Comparison of ENCODE assay signal across 9 mouse cellular contexts in the genomic region with DNA sequence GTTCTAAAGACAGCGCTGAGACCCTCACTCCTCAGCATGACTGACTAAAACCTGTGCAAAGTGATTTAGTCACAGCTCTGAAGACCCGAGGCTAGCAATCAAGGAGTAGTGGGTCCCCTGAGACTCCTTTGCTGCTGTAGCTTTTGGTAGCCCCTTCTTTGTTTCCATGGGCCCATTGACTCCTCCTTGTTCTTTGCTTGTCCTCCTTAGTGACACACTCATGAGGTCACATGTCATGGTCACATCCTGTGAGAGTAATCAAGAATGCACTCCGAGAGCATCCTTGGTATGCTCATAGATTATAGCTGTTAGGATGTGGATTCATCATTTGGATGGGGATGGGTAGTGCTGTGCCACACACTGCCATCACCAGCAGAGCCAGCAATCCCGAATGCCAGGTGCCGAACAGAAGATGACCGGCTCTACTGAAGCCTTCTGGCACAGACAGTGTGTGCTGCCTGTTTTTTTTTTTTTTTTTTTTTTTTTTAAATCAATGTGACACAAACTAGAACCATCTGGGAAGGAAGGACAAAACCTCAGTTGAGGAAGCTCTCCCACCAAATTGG.
DNase-seq lines count a peak whose midpoint lies in the region; ATAC-seq lines count a peak whose summit lies in the region.
"Had no signal": no experiment of that assay in that cellular context is flagged by ENCODE, and none has a peak within 500 bp of the region (broad histone marks: within the 10 kb centered on the region; RNA-seq: fewer than 3 reads in every experiment).

No protein-coding gene starts in this region.

- 70% methylated on average over 6 of the region's 6 CpGs for WGBS in hindbrain, embryonic 11.5 days
- WGBS in hindbrain, embryonic 10.5 days: 79% methylated on average over 6 of the region's 6 CpGs
- whole genome bisulfite sequencing in midbrain, embryonic 11.5 days: 87% methylated on average over 6 of the region's 6 CpGs
- 85% methylated on average over 6 of the region's 6 CpGs for WGBS in midbrain, embryonic 10.5 days
- WGBS in hindbrain, embryonic 16.5 days: 59% methylated on average over 6 of the region's 6 CpGs

- ATAC-seq in hindbrain, embryonic 11.5 days (ENCODE audit: low FRiP score): peak; percentile 47; the same call in 1 of the 2 replicates
- ATAC-seq in midbrain, embryonic 11.5 days (ENCODE audit: low FRiP score): no peak
- 0 out of 2 replicates have a peak, but pooled peaks have one; percentile 16 for ATAC-seq in hindbrain, embryonic 16.5 days

- no peak overlapping the region for H3K27ac ChIP-seq in hindbrain, embryonic 11.5 days (ENCODE audit: low read depth, low read length)
- no peak overlapping the region for H3K27ac ChIP-seq in hindbrain, embryonic 10.5 days
- H3K27ac ChIP-seq in midbrain, embryonic 11.5 days (ENCODE audit: low read depth, low read length): no peak overlapping the region
- H3K27ac ChIP-seq in midbrain, embryonic 10.5 days (replicated peaks): no peak overlapping the region
- H3K27ac ChIP-seq in hindbrain, embryonic 16.5 days (ENCODE audit: low read depth, low read length): no peak overlapping the region
- H3K27ac ChIP-seq: heart, embryonic 13.5 days; liver, embryonic 14.5 days had no signal

- no peak for DNase-seq in hindbrain, embryonic 11.5 days (ENCODE audit: low spot score)
- DNase-seq in hindbrain, embryonic 10.5 days (ENCODE audit: low spot score): no peak
- DNase-seq in midbrain, embryonic 11.5 days (ENCODE audit: low spot score, missing footprints): peak; percentile 84
- no peak for DNase-seq in midbrain, embryonic 10.5 days (ENCODE audit: low spot score)
- DNase-seq in cerebellum, adult 9-11 months: peak; percentile 35
- DNase-seq in frontal cortex, adult 2 months (ENCODE audit: extremely low spot score in 1 of 2, low spot score in 1 of 2): no peak

- no peak overlapping the region for H3K4me3 ChIP-seq in hindbrain, embryonic 11.5 days (ENCODE audit: low read depth, low read length)
- H3K4me3 ChIP-seq in hindbrain, embryonic 10.5 days: no peak overlapping the region
- no peak overlapping the region for H3K4me3 ChIP-seq in midbrain, embryonic 11.5 days (ENCODE audit: low read depth, low read length)
- no peak overlapping the region for H3K4me3 ChIP-seq in midbrain, embryonic 10.5 days
- H3K4me3 ChIP-seq in hindbrain, embryonic 16.5 days (ENCODE audit: low read length): no peak overlapping the region
- H3K4me3 ChIP-seq: heart, embryonic 13.5 days had no signal

- H3K4me2 ChIP-seq in hindbrain, embryonic 11.5 days (replicated peaks; ENCODE audit: low read depth, low read length): no peak overlapping the region
- H3K4me2 ChIP-seq in midbrain, embryonic 11.5 days: no peak overlapping the region
- no peak overlapping the region for H3K4me2 ChIP-seq in hindbrain, embryonic 16.5 days (ENCODE audit: low read length)
- H3K4me2 ChIP-seq: heart, embryonic 13.5 days had no signal

- no peaks in the 10 kb centered on the region for H3K27me3 ChIP-seq in hindbrain, embryonic 11.5 days (ENCODE audit: control insufficient read depth, insufficient read depth, low read length)
- H3K27me3 ChIP-seq in hindbrain, embryonic 10.5 days (ENCODE audit: insufficient read depth, poor library complexity, severe bottlenecking): no peaks in the 10 kb centered on the region
- H3K27me3 ChIP-seq in midbrain, embryonic 11.5 days (ENCODE audit: control insufficient read depth, insufficient read depth, low read length): no peaks in the 10 kb centered on the region
- H3K27me3 ChIP-seq in midbrain, embryonic 10.5 days (ENCODE audit: low read depth, poor library complexity, severe bottlenecking): no peaks in the 10 kb centered on the region
- no peaks in the 10 kb centered on the region for H3K27me3 ChIP-seq in hindbrain, embryonic 16.5 days (replicated peaks; ENCODE audit: control insufficient read depth, insufficient read depth, low read length)
- H3K27me3 ChIP-seq: heart, embryonic 13.5 days had no signal

- no peaks in the 10 kb centered on the region for H3K9me3 ChIP-seq in hindbrain, embryonic 11.5 days (ENCODE audit: control insufficient read depth, low read length)
- H3K9me3 ChIP-seq in hindbrain, embryonic 10.5 days: no peaks in the 10 kb centered on the region
- H3K9me3 ChIP-seq in midbrain, embryonic 11.5 days (ENCODE audit: control insufficient read depth, low read length): no peaks in the 10 kb centered on the region
- H3K9me3 ChIP-seq in midbrain, embryonic 10.5 days (replicated peaks): no peaks in the 10 kb centered on the region
- no peaks in the 10 kb centered on the region for H3K9me3 ChIP-seq in hindbrain, embryonic 16.5 days (ENCODE audit: control insufficient read depth, low read length)
- H3K9me3 ChIP-seq: heart, embryonic 13.5 days had no signal

- no peaks in the 10 kb centered on the region for H3K36me3 ChIP-seq in hindbrain, embryonic 11.5 days (ENCODE audit: control insufficient read depth, insufficient read depth, low read length)
- H3K36me3 ChIP-seq in hindbrain, embryonic 10.5 days: no peaks in the 10 kb centered on the region
- H3K36me3 ChIP-seq in midbrain, embryonic 11.5 days (ENCODE audit: control insufficient read depth, insufficient read depth, low read length): no peaks in the 10 kb centered on the region
- no peaks in the 10 kb centered on the region for H3K36me3 ChIP-seq in midbrain, embryonic 10.5 days
- H3K36me3 ChIP-seq in hindbrain, embryonic 16.5 days (ENCODE audit: control insufficient read depth, insufficient read depth, low read length): no peaks in the 10 kb centered on the region
- H3K36me3 ChIP-seq: heart, embryonic 13.5 days had no signal

- H3K4me1 ChIP-seq in hindbrain, embryonic 11.5 days (replicated peaks; ENCODE audit: control insufficient read depth, insufficient read depth, low read length): no peaks in the 10 kb centered on the region; the same call in 1 of the 2 replicates
- peaks cover 48% of the 10 kb centered on the region for H3K4me1 ChIP-seq in hindbrain, embryonic 10.5 days (replicated peaks)
- peaks cover 15% of the 10 kb centered on the region for H3K4me1 ChIP-seq in midbrain, embryonic 11.5 days (ENCODE audit: control insufficient read depth, insufficient read depth, low read length)
- H3K4me1 ChIP-seq in midbrain, embryonic 10.5 days: peaks cover 43% of the 10 kb centered on the region
- peaks cover 16% of the 10 kb centered on the region for H3K4me1 ChIP-seq in hindbrain, embryonic 16.5 days (ENCODE audit: control insufficient read depth, insufficient read depth, low read depth, low read length)

- no peak overlapping the region for H3K9ac ChIP-seq in hindbrain, embryonic 11.5 days (ENCODE audit: low read depth, low read length)
- H3K9ac ChIP-seq in midbrain, embryonic 11.5 days (ENCODE audit: low read length): no peak overlapping the region
- no peak overlapping the region for H3K9ac ChIP-seq in hindbrain, embryonic 16.5 days (ENCODE audit: low read depth, low read length)
- H3K9ac ChIP-seq: heart, embryonic 13.5 days; liver, embryonic 14.5 days had no signal

Comparison
In these comparisons a context has a peak if more than half of its experiments do, and no peak if none do; other contexts are left out.
1. DNase-seq: peak in midbrain, embryonic 11.5 days (single experiment) and cerebellum, adult 9-11 months (single experiment); none in hindbrain, embryonic 11.5 days (single experiment), hindbrain, embryonic 10.5 days (single experiment), midbrain, embryonic 10.5 days (single experiment) and frontal cortex, adult 2 months (0 of 2).